Mouse (Mus musculus): Measurements from ENCODE around the gene Vapb. TPM values are rescaled to one million over a fixed set of nuclear protein-coding genes. Genes with fewer than 3 reads are reported as not detected.

Gene Vapb
- total RNA-seq, 2 experiments from 2014 or later: 105 to 110 TPM

- DNase-seq (ENCODE audit: low spot score in 2 of 2): peak in 1 of 2 experiments; percentile 38
These were observed 6.8 kb upstream of the Vapb start for GRCm38 (mm10) chr2:173730444-173730966.

DNA sequence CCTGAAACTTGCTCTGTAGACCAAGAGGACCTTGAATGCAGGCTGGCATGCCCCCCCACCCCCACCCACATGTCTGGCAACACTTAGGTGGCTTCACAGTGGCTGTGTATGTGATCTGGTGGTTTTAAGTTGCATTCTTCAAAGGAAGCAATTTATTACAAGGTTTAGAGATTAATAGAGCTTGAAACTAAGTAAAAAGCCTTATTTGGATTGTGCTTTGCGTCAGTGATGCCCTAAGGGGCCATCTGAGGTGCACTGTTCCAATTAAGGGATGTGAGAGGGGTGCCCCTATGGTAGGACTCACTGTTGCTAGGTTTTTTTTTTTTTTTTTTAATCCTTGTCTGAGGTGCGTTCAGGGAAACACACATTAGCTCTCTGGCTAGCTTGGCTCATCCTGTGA is 2.9 kb upstream of the Vapb start:
- no peak for DNase-seq (ENCODE audit: low spot score in 2 of 2)

DNA sequence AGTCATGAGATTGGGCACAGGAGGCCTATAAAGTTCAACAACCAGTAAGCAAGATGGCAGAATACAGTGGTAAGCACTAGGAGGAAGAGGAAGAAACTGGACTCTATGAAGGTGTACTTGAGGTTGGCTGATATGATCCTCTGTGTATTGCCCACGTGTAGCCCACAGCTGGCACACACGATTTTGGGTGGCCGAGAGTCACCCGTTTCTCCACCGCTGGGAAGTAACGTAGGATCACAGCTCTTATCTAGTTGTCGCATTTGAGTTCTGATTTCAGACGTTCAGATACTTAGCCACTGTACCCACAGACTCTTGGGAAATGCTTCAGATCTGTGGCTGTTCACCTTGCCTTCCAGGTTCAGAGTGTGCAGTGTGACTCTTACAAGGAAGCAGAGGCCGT is 921 bp downstream of the Vapb start:
- DNase-seq (ENCODE audit: low spot score in 2 of 2): no peak

- no peak for DNase-seq (ENCODE audit: low spot score in 2 of 2)
These were observed 1.8 kb downstream of the Vapb start for GRCm38 (mm10) chr2:173739107-173739506.

GRCm38 (mm10) chr2:173742090-173742489 is 4.8 kb downstream of the Vapb start:
- no peak for DNase-seq (ENCODE audit: low spot score in 2 of 2)

DNA sequence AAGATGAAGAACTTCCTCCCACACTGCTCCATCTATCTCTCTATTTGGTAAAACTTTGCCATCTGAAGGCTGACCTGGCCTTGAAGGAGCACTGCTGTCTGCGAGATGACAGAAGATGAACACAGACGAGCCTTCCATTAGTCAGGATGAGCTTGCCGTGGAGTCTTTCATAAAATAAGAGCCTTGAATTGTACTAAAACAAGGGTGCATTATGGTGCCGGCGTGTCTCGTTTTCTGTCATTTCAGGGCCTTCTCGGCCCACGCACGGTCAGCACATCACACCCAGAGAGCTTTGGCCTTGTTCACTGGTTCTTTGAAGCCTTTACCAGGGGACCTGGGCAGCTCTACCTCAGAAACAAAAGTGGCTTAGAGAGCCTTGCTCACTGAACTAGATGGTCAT is 5.4 kb downstream of the Vapb start:
- DNase-seq (ENCODE audit: low spot score in 2 of 2): no peak

GRCm38 (mm10) chr2:173744070-173744815 is 6.9 kb downstream of the Vapb start:
- no peak for DNase-seq (ENCODE audit: low spot score in 2 of 2)

- no peak for DNase-seq (ENCODE audit: low spot score in 2 of 2)
These were observed 11.8 kb downstream of the Vapb start for GRCm38 (mm10) chr2:173748961-173749659.

DNA sequence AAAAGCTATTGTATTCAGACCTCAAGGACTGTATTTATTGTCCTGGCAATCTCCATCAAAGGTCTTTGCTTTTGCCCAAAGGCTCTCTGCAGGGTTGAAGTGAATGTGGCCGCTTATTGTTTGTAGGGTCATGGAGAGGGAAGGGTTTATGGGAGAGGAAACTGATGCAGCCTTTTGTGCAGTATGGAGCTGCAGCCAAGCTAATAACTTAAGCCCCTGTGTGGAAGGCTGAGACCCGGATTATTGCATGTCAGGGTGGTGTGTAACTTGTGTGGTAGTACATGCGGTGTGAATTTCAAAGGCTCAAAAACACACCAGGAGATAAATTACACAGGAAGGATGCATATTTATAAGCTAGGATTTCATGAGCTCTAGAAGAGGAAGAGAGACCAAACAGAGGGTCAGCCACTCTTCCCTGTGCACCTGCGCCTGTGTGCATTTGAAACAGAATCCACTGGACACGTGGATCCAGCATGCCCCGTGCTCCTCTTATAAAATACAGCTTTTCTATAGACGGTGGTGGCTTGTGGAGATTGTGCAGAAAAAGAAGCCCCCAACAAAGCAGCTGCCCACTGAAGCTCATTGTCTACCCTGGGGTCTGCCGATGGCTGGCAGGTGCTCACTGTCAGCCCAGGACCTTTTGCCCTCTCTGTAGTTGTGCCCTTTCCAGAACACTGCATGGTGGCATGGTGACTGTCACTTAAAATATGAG is 18.3 kb downstream of the Vapb start:
- DNase-seq (ENCODE audit: low spot score in 2 of 2): no peak

- DNase-seq (ENCODE audit: low spot score in 2 of 2): no peak
These were observed 20.4 kb downstream of the Vapb start for GRCm38 (mm10) chr2:173757624-173758155.

- no peak for DNase-seq (ENCODE audit: low spot score in 2 of 2)
These were observed 23.3 kb downstream of the Vapb start for GRCm38 (mm10) chr2:173760607-173761006.

DNA sequence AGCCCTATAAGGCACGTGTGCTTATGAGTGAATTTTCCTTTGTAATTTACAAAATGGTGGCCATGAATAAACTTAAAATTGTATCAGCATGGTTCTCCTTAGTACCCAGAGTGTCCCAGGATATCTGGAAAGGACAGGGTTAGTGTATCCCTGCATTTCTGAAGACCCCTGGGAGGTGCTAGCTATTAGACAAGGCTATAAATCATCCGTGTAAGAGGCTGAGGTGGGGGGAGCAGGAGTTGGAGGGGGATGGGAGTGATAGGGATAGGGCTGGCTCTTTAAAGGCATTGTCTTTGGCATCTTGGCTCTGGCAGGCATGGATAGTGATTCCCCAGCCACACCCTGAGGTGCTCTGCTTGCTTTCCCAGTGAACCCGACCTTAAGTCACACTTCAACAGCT is 27.3 kb downstream of the Vapb start:
- DNase-seq (ENCODE audit: low spot score in 2 of 2): no peak

- DNase-seq (ENCODE audit: low spot score in 2 of 2): no peak
These were observed 30.8 kb downstream of the Vapb start for GRCm38 (mm10) chr2:173767959-173768595.

GRCm38 (mm10) chr2:173769183-173769582 is 31.9 kb downstream of the Vapb start:
- no peak for DNase-seq (ENCODE audit: low spot score in 2 of 2)

DNA sequence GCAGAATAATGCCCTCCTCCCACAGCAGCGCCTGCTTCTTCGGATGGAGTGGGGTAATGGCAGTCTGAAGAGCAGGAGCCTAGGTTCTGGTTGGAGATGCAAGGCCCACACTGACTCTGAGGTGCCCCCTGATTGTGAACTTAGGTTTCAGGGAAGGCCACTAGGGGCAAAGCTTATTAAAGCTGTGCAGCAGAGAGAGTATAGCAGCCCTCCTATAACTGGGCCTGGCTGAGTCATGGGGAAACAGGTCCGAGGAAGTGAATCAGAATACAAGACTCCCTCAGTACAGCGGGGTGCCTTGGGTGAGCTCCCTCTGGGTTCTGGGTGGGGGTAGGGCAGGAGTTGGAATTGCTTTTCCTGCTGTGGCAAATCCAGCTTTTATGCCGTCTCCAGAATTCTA is 33.3 kb downstream of the Vapb start:
- DNase-seq (ENCODE audit: low spot score in 2 of 2): no peak

- DNase-seq (ENCODE audit: low spot score in 2 of 2): no peak
These were observed 34.4 kb downstream of the Vapb start for GRCm38 (mm10) chr2:173771706-173772105.

- DNase-seq (ENCODE audit: low spot score in 2 of 2): no peak
These were observed 38.2 kb downstream of the Vapb start for GRCm38 (mm10) chr2:173775556-173775955.

DNA sequence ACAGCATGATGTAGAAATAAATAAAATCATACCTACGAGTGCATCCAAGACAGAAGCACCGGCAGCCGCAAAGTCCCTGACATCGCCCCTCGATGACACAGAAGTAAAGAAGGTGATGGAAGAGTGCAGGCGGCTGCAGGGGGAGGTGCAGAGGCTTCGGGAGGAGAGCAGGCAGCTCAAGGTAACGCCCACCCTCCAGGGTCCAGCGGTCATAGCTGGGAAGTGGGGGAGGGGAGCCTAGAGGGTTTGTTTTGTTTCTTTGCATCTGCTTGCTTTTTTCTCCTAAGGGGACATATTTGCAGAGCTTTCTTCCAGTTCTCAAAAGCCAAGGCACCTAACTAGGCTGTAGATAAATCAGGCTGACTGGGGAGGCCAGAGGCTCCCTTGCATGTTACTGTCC is 38.8 kb downstream of the Vapb start:
- no peak for DNase-seq (ENCODE audit: low spot score in 2 of 2)

GRCm38 (mm10) chr2:173780931-173781330 is 43.6 kb downstream of the Vapb start:
- peak in 1 of 2 experiments; percentile 37 for DNase-seq (ENCODE audit: low spot score in 2 of 2)

DNA sequence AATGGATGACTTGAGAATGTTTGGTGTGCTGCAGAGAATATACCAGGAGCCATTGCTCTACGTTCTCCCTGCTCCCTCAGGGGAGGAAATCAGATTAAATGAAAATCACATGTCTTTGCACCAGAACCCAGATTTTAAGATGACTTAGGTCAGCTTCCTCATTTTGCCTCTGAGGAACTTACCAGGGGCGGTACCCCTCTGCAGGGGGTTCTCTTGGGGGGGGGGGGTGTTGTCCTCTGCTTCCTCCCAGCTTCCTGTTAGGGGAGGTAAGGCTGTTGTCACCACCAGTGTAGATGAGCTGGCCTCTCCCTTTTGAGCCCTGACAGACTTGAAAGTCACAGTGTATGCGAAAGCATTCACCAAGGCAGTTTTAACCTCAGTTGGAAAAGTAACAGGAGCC is 47.1 kb downstream of the Vapb start:
- no peak for DNase-seq (ENCODE audit: low spot score in 2 of 2)

- DNase-seq (ENCODE audit: low spot score in 2 of 2): no peak
These were observed 47.6 kb downstream of the Vapb start for GRCm38 (mm10) chr2:173784884-173785283.
